Mouse (Mus musculus) cerebellum, adult 9-11 months (tissue): ENCODE results near the gene Orai3.
"Not testable (repeated sequence)": the region's sequence is repeated elsewhere in the genome, so short reads cannot be mapped to it uniquely, and the experiment has no call there.

Experiments used
- DNase-seq: peaks from one replicate; pipeline ENCODE4 v3.0.0; 2022

Gene Orai3

DNA sequence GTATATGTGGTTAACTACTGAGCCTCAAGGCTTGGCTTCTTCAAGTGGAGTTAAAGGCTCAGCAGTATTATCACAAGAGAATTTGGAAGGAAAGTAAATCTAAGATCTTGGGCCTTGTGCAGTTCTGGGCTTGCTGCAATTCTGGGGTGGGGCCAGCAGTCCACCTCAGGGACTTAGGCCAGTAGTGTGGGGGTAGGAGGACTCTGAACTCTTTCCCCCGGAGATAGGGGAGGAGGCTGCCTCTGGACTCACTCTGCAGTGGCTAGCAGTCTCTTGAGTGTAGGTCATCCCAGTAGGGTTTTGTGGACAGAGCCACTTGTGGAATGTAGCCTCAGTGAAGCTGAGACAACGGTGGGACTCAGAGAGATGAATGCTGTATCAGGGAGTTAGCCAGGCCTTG lies 3.9 kb upstream of the Orai3 start:
- no peak for DNase-seq

DNA sequence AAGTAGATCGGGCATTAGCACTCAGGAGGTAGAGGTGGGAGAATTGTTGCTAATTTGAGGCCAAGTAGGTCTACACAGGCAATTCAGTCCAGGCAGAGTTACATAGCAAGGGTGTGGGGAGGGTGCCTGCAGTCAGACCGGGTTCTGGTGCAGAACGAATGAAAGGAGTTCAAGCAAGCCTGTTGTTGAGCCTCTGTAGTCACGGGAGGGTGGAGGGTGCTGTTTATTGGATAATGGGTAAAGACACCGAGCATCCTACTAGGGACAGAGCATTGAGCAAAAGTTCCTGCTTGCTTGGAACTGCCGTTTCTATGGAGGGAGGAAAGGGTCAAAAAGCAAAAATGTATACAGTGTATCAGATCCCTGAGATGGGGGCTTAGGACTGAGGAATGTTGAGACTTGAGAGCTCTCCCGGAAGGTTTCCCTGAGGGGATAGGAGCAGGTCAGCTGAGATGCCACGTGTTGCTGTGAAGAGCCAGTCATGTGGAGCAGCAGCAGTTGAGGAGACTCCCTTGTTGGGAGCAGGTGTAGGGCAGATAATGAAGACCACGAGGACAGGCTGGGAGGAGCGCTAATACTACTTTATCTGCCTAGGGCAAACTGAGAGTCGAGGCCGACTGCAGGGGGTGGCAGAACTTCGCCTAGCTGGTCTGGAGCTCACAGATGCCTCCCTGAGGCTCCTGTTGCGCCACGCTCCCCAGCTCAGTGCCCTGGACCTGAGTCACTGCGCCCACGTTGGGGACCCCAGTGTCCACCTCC lies 2.6 kb upstream of the Orai3 start:
- no peak for DNase-seq

DNA sequence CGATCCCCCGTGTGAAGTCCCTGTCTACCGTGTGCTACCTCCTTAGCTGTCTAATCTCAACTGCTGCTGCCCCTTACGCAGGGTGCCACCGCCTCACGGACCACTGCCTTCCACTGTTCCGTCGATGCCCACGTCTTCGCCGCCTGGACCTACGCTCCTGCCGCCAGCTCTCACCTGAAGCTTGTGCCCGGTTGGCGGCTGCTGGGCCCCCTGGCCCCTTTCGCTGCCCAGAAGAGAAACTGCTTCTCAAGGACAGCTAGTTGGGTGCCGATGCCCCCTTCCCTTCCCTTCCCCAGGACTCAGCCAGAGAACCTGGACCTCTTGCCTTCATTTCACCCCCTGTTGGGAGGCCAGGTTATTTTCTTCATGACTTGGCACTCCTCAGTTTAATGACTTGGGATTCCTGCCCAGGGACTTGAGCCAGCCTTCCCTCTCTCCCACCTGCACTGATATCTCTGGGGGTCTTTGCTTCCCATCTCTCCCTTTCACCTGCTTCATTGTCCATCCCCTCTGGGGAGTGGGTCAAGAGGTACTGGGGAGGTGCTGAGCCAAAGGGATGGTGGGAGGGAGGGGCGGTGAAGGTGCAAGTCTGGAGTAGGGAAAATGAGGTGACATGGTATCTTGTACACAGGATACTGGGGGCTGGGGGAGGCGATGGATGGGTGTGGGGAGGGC lies 1.8 kb upstream of the Orai3 start:
- peak; percentile 67 for DNase-seq

DNA sequence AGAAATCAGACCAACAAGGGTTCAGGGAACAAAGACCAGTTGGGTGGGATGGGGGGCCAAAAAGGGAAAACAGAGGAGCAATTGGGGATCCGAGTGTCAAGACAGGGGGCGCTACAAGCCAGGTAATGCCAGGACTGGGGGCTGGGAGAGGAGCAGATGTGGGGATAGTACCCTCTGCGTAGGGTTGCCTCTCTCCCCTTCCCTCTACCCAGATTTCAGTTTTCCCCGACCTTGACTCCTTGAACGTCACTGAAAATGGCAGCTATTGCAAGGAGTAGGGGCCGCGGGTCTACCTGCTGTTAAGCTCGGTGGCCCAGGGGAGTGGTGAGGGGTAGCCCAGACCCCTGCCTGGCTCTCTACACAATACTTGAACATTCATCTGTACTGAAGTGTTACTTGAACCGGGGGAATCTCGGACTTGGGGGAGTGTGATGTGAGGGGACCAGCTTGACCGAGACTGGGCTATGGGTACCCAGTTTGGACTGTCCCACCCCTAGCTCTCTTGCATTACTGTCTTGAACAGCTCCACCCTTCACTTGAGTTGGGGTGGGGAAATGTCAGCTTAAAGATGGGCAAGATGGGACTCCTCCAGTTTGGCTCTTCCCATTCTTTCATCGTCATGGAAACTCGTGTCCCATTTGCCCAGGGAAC lies 1.1 kb upstream of the Orai3 start:
- DNase-seq: peak; percentile 65

DNA sequence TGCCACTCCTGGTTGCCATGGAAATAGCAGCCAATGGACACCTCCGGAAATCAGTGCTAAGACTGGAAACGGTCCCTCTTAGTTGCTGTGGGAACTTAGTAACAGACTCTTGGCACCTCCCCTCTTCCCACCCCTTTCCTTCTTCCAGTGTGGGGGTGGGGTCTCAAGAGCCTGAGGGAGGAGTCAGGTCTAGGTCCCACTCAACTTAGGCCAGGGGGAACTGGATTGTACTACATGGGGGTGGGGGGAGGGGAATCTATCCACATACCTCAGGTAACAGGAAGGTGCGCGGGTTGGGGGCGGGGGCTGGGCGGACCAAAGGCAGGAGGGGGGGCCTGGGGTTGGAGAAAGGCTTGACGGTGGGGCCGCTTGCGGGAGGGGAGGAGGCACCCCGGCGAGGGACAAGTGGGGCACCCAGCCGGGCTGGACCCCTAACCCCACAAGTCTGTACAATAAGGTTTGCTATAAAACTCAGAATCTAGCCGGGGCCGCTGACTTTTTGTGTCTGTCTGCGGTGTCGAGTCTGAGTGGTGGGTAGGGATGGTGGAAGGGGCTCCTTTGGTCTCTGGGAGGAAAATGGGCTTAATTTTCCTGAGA lies 520 bp upstream of the Orai3 start:
- DNase-seq: peak; percentile 94

DNA sequence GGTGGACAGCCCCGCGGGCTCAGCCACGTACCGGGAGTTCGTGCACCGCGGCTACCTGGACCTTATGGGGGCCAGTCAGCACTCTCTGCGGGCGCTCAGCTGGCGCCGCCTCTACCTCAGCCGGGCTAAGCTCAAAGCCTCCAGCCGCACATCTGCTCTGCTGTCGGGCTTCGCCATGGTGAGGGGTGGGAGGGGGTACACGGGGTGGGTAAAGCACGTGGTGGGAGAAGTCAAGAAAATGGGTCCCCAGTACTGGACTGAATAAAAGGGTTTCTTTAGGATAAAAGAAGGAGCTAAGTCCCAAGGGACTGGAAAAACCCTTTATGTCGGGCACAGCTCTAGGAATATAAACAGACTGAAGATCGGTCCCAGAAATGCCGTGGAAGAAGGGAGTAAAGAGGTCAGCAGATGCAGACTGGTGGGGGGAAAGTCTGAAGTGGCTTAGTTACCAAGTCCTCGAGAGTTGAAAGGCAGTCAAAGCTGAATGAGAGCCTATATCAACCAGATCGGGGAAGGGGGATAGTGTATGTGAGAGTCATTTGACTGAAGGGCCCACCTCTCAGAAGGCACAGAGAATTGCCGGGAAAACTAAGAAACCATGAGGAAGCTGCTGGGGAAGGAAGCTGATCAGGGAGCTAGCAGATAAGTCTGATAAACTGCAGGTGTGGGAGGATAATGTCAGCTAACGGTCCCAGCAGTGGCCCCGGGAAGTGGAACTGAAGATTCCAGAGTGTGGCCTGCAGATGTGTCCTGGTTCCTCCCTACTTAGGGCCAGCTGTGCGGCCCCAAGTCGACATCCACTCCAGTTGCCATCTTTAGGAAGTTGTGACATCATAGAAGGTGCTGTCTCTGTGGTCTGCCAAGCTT lies 657 bp downstream of the Orai3 start:
- peak; percentile 42 for DNase-seq

DNA sequence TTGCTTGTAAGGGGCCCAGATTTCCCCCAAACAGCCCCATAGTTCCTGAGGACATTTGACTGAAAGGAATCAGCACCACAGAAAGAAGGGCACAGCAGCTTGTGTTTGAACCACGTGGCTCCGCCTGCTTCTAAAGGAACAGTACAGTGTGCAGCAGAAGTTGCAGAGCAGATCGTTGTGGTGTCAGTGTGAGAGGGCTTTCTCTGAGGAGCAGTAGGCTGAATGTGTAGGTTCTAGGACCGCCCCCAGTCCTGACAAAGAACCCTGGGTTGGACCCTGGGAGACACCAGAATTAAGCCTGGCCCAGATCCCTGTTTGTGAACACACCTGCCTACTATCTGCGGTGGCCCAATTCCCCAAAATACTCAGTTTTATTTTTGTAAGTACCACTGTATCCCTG lies 1.6 kb downstream of the Orai3 start:
- peak; percentile 42 for DNase-seq

DNA sequence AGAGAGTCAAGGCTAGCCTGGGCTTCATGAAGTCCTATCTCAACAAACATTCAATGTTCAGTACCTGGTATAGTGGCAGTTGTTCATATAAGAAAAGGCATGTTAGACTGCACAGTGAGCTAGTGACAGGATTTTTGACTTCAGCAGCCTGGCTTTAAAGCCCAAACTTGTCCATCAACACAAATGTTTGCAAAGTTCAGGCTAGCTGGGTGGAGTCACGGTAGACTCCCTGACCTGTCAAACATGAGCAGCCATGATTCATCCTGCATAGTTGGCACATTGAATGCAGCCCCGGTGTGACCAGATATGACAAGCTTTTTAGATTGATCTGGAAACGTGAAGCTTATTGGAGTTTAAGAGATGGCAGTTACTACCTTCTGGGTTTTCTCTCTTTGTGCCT lies 2.5 kb downstream of the Orai3 start:
- DNase-seq: no peak

DNA sequence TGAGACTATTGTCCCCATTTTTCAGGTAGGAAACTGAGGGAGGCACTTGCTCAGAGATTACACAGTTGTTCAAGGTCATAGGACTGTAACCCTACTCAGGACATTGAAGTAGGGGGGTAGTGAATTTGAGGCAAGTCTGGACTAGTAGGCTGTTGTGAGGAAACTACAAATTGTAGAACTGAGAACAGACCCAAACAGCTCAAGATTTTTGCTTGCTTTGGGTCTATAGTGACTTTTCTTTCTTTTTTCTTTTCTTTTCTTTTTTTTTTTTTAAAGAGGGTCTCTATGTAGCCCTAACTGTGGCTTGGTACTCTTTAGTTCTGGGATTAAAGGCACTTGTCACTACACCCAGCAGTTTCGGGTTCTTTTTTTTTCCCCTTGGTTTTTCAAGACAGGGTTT lies 2.9 kb downstream of the Orai3 start:
- no peak for DNase-seq

DNA sequence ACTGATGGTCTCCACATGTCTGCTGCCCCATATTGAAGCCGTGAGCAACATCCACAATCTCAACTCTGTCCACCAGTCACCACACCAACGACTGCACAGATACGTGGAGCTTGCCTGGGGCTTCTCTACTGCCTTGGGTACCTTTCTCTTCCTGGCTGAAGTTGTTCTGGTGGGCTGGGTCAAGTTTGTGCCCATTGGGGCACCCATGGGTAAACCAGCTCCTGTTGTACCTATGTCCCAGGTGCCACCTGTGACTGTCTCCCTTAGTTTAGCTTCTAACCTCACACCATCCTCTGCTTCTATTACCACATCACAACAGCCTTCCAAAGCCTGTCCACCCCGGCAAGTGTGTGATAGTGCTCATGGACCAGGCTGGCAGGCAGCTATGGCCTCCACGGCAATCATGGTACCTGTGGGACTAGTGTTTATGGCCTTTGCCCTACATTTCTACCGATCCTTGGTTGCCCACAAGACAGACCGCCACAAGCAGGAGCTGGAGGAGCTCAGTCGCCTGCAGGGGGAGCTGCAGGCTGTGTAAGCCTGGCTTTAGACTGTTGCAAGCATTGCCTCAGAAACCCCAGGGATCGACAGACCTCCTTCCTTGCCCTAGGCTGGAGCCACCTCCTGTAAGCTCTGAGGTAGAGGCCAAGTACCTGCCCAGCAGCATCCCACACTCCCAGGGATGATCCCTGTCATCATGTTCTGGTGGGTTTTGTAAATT lies 4.2 kb downstream of the Orai3 start:
- peak; percentile 84 for DNase-seq

DNA sequence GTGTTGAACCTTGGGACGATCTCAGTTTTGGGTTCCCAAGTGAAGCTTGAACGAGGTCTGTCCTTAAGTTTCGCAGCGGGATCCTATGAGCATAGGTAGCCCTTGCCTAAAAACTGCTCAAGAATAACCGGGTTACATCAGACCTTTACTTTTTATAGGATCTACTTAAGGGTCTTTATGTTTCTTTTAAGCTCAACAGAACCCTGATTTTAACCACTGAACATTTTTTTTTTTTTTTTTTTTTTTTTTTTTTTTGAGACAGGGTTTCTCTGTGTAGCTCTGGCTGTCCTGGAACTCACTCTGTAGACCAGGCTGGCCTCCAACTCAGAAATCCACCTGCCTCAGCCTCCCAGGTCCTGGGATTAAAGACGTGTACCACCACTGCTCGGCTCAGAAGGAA lies 6.2 kb downstream of the Orai3 start:
- DNase-seq: not testable (repeated sequence)

DNA sequence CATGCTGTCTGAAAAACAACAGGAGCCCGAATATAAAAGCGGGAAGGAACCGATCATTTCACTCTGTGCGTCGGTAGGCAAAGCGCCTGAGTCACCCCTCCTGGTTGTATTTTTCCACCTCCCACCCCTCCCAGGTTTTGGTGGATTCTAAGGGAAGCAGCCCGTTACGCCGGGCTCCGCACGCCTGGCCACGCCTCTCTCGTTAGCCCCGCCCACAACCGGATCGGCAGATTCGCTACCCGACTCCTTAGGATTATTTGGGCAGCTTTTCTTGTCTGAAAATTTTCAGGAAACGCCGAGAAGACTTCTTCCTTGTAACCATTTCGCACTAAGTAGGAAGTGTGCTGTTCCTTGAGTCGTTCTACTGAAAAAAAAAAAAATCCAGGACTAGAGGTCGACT lies 6.8 kb downstream of the Orai3 start, which contains the start of gene Setd1a:
TSS of gene Setd1a (plus strand) at position 245 of the 400 bp plus-strand sequence.
- DNase-seq: peak; percentile 91

DNA sequence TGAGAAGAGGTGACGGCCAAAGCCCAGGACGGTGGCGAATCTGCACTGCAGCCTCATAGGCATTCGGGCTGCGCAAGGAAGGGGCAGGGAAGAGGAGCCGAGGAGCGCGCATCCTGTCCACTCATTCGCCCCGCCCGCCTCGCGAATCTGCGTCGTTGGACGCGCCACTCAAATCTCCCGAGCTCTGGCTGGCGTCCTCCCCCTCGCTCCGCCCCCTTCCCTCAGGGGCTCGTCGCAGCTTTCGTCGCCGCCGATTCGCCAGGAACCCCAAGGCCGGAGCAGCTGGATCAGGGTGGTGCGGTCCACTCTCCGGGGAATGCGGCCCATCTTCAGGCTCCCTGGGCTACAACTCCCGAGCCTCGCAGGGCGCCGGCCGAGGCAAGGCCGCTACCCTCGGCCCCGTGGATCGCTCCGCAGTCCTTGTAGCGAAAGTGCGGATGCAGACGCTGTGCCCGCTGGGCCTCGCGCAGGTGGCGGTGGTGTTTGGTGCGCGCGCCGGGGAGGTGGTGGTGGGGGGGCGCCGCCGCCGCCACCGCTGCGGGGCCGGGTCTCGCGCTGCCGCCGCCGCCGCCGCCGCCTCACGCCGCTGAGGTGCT lies 7.4 kb downstream of the Orai3 start:
- peak; percentile 98 for DNase-seq

DNA sequence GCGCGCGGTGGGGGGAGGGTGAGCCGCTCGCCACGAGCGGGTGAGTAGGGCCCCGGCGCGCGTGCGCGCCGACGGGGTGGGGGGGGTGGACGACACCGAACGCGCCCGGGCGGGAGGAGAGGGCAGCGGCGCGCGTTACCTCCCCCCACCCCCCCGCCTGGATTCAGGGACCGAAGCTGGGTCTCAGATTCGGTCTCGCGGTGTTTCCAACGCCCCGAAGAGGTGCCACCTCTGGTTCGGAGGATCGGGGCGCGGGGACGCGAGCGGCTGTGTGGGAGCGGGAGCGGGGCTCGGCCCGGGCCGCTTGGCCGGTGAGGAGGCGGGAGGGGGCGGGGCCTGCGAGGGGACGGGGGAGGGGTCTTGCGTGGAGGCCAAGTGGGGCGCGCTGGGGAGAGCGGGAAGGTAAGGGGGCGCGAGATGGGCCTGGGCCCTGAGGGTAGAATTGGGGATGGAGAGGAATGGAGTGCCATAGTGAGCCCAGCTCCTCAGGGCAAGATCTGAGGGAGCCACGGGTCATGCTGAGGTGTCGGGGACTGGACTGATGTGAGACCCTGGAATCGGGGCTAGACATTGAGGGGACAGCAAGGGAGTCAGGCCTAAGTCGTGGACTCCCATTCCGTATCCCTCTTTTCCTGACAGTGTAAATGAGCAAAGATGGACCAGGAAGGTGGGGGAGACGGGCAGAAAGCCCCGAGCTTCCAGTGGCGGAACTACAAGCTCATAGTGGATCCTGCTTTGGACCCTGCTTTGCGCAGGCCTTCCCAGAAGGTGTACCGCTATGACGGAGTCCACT lies 8.1 kb downstream of the Orai3 start:
- peak; percentile 78 for DNase-seq

DNA sequence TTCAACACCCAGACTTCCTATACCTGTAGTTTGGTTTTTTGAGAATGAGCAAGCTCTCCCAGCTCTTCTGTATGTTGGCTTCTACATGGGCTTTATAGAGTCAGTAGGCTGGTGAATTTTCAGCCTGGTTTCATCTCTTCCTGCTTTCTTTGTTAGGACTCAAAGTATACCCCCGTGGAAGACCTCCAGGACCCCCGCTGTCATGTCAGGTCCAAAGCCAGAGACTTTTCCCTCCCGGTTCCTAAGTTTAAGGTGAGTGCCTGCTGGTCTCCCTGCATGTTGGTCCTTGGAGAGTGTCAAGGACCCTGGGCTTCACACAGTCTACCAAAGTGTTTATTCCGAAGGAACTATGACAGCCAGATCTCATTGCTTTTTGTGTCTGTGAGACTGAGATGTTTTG lies 8.7 kb downstream of the Orai3 start:
- DNase-seq: peak; percentile 64

DNA sequence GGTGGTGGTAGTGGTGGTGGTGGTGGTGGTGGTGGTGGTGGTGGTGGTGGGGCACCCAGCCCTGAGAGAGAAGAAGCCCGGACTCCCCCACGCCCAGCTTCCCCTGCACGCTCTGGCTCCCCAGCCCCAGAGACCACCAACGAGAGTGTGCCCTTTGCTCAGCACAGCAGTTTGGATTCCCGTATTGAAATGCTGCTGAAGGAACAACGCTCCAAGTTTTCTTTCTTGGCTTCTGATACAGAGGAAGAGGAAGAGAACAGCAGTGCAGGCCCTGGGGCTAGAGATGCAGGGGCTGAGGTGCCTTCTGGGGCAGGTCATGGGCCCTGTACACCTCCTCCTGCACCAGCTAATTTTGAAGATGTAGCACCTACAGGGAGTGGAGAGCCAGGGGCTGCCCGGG lies 15.7 kb downstream of the Orai3 start, which contains the start of gene Gm49388:
TSS of gene Gm49388 (plus strand) at position 301 of the 400 bp plus-strand sequence.
- no peak for DNase-seq

DNA sequence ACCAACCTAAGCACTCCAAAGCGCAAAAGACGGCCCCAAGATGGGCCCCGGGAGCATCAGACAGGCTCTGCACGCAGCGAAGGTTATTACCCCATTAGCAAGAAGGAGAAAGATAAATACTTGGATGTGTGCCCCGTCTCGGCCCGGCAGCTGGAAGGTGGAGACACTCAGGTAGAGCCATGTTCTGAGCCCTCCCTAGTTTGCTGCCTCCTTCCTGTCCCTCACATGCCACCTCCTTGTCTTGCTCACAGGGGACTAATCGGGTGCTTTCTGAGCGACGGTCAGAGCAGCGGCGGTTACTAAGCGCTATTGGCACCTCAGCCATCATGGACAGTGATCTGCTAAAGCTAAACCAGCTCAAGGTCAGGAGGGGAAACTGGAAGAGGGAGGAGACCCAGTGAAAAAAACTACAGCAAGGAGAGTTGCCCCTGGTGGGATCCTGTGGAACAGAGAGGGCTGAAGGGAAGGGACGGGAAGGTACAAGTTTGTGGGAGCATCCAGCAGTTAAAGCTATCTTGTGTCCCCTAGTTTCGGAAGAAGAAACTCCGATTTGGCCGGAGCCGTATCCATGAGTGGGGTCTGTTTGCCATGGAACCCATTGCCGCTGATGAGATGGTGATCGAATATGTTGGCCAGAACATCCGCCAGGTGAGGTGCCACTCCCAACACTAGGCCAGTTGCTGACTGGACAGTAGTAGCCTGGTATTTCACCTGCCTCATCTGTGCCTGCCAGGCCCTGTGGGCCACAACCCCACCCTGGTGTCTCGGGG lies 27.6 kb downstream of the Orai3 start:
- DNase-seq: peak; percentile 64

DNA sequence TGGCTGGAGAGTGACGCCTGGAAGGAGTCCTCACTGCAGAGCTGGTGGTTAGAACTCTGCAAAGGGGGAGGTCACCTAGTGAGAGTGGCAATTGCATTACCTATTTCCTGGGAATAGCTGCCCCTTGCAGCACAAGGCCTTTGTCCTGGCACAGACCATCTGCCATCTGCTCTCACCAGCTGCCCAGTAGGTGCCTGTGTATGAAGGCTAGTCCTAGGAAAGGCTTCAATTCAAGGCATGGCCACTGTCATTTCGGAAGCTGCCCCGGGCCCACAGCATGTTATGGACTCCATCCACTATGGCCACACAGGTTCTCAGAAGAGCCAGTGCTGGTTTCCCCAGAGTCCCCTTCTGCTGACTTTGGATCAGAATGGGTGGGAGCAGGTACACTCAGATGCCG lies 29.0 kb downstream of the Orai3 start:
- DNase-seq: peak; percentile 98

DNA sequence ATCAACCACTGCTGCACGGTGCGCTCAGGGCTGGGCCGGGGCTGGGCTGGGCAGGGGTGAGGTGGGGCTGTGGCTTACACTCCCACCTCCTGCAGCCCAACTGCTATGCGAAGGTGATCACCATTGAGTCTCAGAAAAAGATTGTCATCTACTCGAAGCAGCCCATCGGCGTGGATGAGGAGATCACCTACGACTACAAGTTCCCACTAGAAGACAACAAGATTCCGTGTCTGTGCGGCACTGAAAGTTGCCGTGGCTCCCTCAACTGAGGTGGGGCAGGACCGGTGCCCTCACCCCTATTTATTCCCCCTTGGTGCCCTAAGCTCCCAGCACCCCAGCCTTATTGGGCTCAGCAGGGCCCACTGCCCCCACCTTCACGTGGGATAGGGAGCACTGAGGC lies 29.6 kb downstream of the Orai3 start:
- DNase-seq: peak; percentile 64

DNA sequence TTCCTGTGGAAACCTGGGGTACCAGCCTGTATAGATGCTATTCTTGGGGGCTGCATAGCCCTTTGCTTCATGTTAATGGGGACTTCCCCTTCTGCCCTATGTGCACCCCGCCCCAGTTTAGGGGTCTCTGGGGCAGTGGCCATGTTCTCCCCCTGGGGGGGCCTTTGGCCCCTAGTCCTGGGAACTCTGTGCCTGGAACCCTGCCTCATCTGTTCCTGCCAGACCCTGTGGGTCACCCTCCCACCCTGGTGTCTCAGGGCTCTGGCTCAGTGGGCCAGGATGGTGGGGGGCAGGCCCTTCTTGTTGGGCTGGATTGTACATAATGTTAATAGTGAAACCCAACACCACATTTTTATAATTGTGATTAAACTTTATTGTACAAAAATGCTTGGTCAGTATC lies 30.1 kb downstream of the Orai3 start:
- peak; percentile 77 for DNase-seq
